Mouse (Mus musculus) neural tube, embryonic 13.5 days (tissue): ENCODE measurements around the gene Slc43a1. TPM values are rescaled to one million over a fixed set of nuclear protein-coding genes. Genes with fewer than 3 reads are reported as not detected.
A peak's percentile ranks its signal among the peaks of the same experiment; 100 is the strongest.

Source experiments
- ATAC-seq: fragments of 200-750 bp; cut with Nextera tagmentation; 2 replicates; pipeline ENCODE4 v1.8.0; 2017; ENCODE audit warnings: low read depth, mild to moderate bottlenecking, moderate TSS enrichment, moderate library complexity
- H3K27ac ChIP-seq: fragments of 300-500 bp; sonication (generic); replicated peaks from 2 replicates; pipeline ENCODE4 v1.5.1; 2015; ENCODE audit warnings: moderate library complexity, mild to moderate bottlenecking, inconsistent platforms
- H3K27me3 ChIP-seq: fragments of 300-500 bp; sonication (generic); 2 replicates; pipeline ENCODE4 v1.6.1; 2015; ENCODE audit warnings: mild to moderate bottlenecking, inconsistent platforms
- H3K36me3 ChIP-seq: fragments of 300-500 bp; sonication (generic); 2 replicates; pipeline ENCODE4 v1.6.1; 2015; ENCODE audit warnings: mild to moderate bottlenecking, inconsistent platforms
- H3K4me1 ChIP-seq: fragments of 300-500 bp; sonication (generic); replicated peaks from 2 replicates; pipeline ENCODE4 v1.6.1; 2015; ENCODE audit warnings: inconsistent platforms
- H3K4me2 ChIP-seq: fragments of 300-500 bp; sonication (generic); 2 replicates; pipeline ENCODE4 v1.6.1; 2015; ENCODE audit warnings: inconsistent platforms, mild to moderate bottlenecking, moderate library complexity
- H3K4me3 ChIP-seq: fragments of 300-500 bp; sonication (generic); 2 replicates; pipeline ENCODE4 v1.5.1; 2015; ENCODE audit warnings: mild to moderate bottlenecking, inconsistent platforms
- H3K9ac ChIP-seq: fragments of 300-500 bp; sonication (generic); 2 replicates; pipeline ENCODE4 v1.6.1; 2015; ENCODE audit warnings: moderate library complexity, mild to moderate bottlenecking, inconsistent platforms
- H3K9me3 ChIP-seq: fragments of 300-500 bp; sonication (generic); 2 replicates; pipeline ENCODE4 v1.6.1; 2016; ENCODE audit warnings: inconsistent platforms
- WGBS: fragments of 180-500 bp; shearing (Covaris S2); methylation state at CpG from one replicate; pipeline ENCODE4 v1.1.7; 2015; 5-methylcytosine and 5-hydroxymethylcytosine counted together
- polyA plus RNA-seq: library from polyadenylated mRNA; unstranded; fragments of >200 nt; fragmentation: Nextera tagmentation; extraction: Ambion mirVana; gene quantifications from 2 replicates; pipeline ENCODE4 v1.2.1, GENCODE M21; 2015

Gene Slc43a1
- polyA plus RNA-seq, 1 experiment from 2014 or later: 2.4 TPM

- Histone ChIP-seq H3K4me1 (no peaks in the 10 kb centered on the region), H3K36me3 (no peaks in the 10 kb centered on the region), H3K9me3 (no peaks in the 10 kb centered on the region), H3K4me3 (no peak overlapping the region), H3K27me3 (no peaks in the 10 kb centered on the region), H3K4me2 (no peak overlapping the region), H3K27ac (no peak overlapping the region), H3K9ac (no peak overlapping the region)
- no peak for ATAC-seq
These were observed 29.3 kb upstream of the Slc43a1 start for GRCm38 (mm10) chr2:84809330-84809729.

- Histone ChIP-seq H3K9ac (no peak overlapping the region), H3K4me3 (no peak overlapping the region), H3K27ac (no peak overlapping the region), H3K36me3 (no peaks in the 10 kb centered on the region), H3K4me1 (no peaks in the 10 kb centered on the region), H3K4me2 (no peak overlapping the region; the same call in 1 of the 2 replicates), H3K27me3 (no peaks in the 10 kb centered on the region), H3K9me3 (no peaks in the 10 kb centered on the region)
- no peak for ATAC-seq
- 76% methylated on average over 6 of the region's 6 CpGs for WGBS
These were observed 28.1 kb upstream of the Slc43a1 start for GRCm38 (mm10) chr2:84810526-84810885.

GRCm38 (mm10) chr2:84810886-84811577 lies 27.6 kb upstream of the Slc43a1 start:
- H3K9ac ChIP-seq: no peak overlapping the region

GRCm38 (mm10) chr2:84811880-84812279 lies 26.8 kb upstream of the Slc43a1 start:
- Histone ChIP-seq H3K9me3 (no peaks in the 10 kb centered on the region), H3K9ac (no peak overlapping the region), H3K27me3 (no peaks in the 10 kb centered on the region), H3K4me3 (no peak overlapping the region), H3K4me2 (no peak overlapping the region), H3K36me3 (no peaks in the 10 kb centered on the region), H3K27ac (no peak overlapping the region), H3K4me1 (no peaks in the 10 kb centered on the region)
- ATAC-seq: no peak
- 90% methylated on average over 7 of the region's 7 CpGs for WGBS

More at GRCm38 (mm10) chr2:84810886-84811577, 27.6 kb upstream of the Slc43a1 start:
- H3K9me3 ChIP-seq: no peaks in the 10 kb centered on the region
- H3K27me3 ChIP-seq: no peaks in the 10 kb centered on the region
- H3K4me2 ChIP-seq: peak overlapping the region; percentile 49
- 45% methylated on average over 26 of the region's 26 CpGs for WGBS
- H3K36me3 ChIP-seq: no peaks in the 10 kb centered on the region
- H3K4me3 ChIP-seq: peak overlapping the region; percentile 2; the same call in 1 of the 2 replicates
- no peaks in the 10 kb centered on the region for H3K4me1 ChIP-seq
- no peak overlapping the region for H3K27ac ChIP-seq
- ATAC-seq: peak; percentile 52; the same call in 1 of the 2 replicates

- Histone ChIP-seq H3K4me1 (no peaks in the 10 kb centered on the region), H3K9me3 (no peaks in the 10 kb centered on the region), H3K4me2 (no peak overlapping the region), H3K27me3 (no peaks in the 10 kb centered on the region), H3K4me3 (no peak overlapping the region), H3K9ac (no peak overlapping the region), H3K27ac (no peak overlapping the region), H3K36me3 (no peaks in the 10 kb centered on the region)
- no peak for ATAC-seq
- 76% methylated on average over 6 of the region's 6 CpGs for WGBS
These were observed 26.0 kb upstream of the Slc43a1 start for GRCm38 (mm10) chr2:84812676-84813075.

- no peak for ATAC-seq
- no peaks in the 10 kb centered on the region for H3K9me3 ChIP-seq
- H3K4me1 ChIP-seq: no peaks in the 10 kb centered on the region
- peaks cover 7% of the 10 kb centered on the region for H3K27me3 ChIP-seq
- no peak overlapping the region for H3K4me3 ChIP-seq
- no peak overlapping the region for H3K9ac ChIP-seq
- 75% methylated on average over 3 of the region's 3 CpGs for WGBS
- H3K27ac ChIP-seq: no peak overlapping the region
- no peak overlapping the region for H3K4me2 ChIP-seq
- H3K36me3 ChIP-seq: no peaks in the 10 kb centered on the region
These were observed 18.8 kb upstream of the Slc43a1 start for GRCm38 (mm10) chr2:84819861-84820260.

GRCm38 (mm10) chr2:84822552-84822951 lies 16.1 kb upstream of the Slc43a1 start, which contains the start of gene Smtnl1:
Gene Smtnl1 (minus strand): TSS chr2:84822652.
- Histone ChIP-seq H3K9ac (no peak within 1 kb of the TSS), H3K36me3 (no peaks in the 10 kb centered on the region), H3K4me3 (no peak within 1 kb of the TSS), H3K4me2 (no peak within 1 kb of the TSS), H3K27me3 (peaks cover 7% of the 10 kb centered on the region), H3K9me3 (no peaks in the 10 kb centered on the region), H3K4me1 (peaks cover 6% of the 10 kb centered on the region), H3K27ac (no peak within 1 kb of the TSS)
- WGBS: 72% methylated on average over 13 of the region's 13 CpGs
- no peak for ATAC-seq

- ATAC-seq: no peak
- no peaks in the 10 kb centered on the region for H3K36me3 ChIP-seq
- H3K4me1 ChIP-seq: peaks cover 13% of the 10 kb centered on the region
- no peak overlapping the region for H3K4me3 ChIP-seq
- H3K9ac ChIP-seq: no peak overlapping the region
- H3K4me2 ChIP-seq: no peak overlapping the region
- H3K27me3 ChIP-seq: peaks cover 7% of the 10 kb centered on the region
- H3K27ac ChIP-seq: no peak overlapping the region
- WGBS: 66% methylated on average over 2 of the region's 2 CpGs
- H3K9me3 ChIP-seq: no peaks in the 10 kb centered on the region
These were observed 15.4 kb upstream of the Slc43a1 start for GRCm38 (mm10) chr2:84823237-84823636.

GRCm38 (mm10) chr2:84826488-84827282 lies 12.0 kb upstream of the Slc43a1 start, which contains the start of gene Timm10:
Gene Timm10 (plus strand): TSS chr2:84826997.
- under 1% methylated on average over 34 of the region's 34 CpGs for whole genome bisulfite sequencing
- Histone ChIP-seq H3K27me3 (peaks cover 4% of the 10 kb centered on the region; the same call in 1 of the 2 replicates), H3K9ac (peak within 1 kb of the TSS; percentile 80), H3K36me3 (peaks cover 11% of the 10 kb centered on the region), H3K27ac (peak within 1 kb of the TSS; percentile 57), H3K9me3 (no peaks in the 10 kb centered on the region), H3K4me3 (peak within 1 kb of the TSS; percentile 80), H3K4me1 (peaks cover 17% of the 10 kb centered on the region), H3K4me2 (peak within 1 kb of the TSS; percentile 99)
- ATAC-seq: peak; percentile 94

- WGBS: under 1% methylated on average over 29 of the region's 29 CpGs
- peak; percentile 54 for ATAC-seq
- Histone ChIP-seq H3K4me2 (peak overlapping the region; percentile 99), H3K9me3 (no peaks in the 10 kb centered on the region), H3K4me3 (peak overlapping the region; percentile 80), H3K4me1 (peaks cover 17% of the 10 kb centered on the region), H3K27ac (no peak overlapping the region), H3K9ac (peak overlapping the region; percentile 80), H3K27me3 (no peaks in the 10 kb centered on the region), H3K36me3 (peaks cover 11% of the 10 kb centered on the region)
These were observed 11.2 kb upstream of the Slc43a1 start for GRCm38 (mm10) chr2:84827283-84827920.

GRCm38 (mm10) chr2:84831666-84832391 lies 6.8 kb upstream of the Slc43a1 start:
- Histone ChIP-seq H3K4me1 (peaks cover 14% of the 10 kb centered on the region), H3K27ac (no peak overlapping the region), H3K4me2 (no peak overlapping the region), H3K36me3 (peaks cover 11% of the 10 kb centered on the region), H3K27me3 (0 out of 2 replicates have a peak, but pooled peaks cover 1% of the 10 kb centered on the region), H3K9ac (no peak overlapping the region; the same call in 1 of the 2 replicates), H3K4me3 (no peak overlapping the region), H3K9me3 (no peaks in the 10 kb centered on the region)
- WGBS: 37% methylated on average over 10 of the region's 10 CpGs
- ATAC-seq: peak; percentile 55; the same call in 1 of the 2 replicates
